Mouse (Mus musculus) liver, adult 2 months (tissue): ENCODE measurements around the gene Lypla2. TPM values are rescaled to one million over a fixed set of nuclear protein-coding genes. Genes with fewer than 3 reads are reported as not detected.

ENCODE experiments used
- DNase-seq: peaks from one replicate; pipeline ENCODE4 v3.0.0-alpha.2; 2011; ENCODE audit warnings: low read depth, low spot score; ENCODE audit errors: extremely low read depth
- H3K27ac ChIP-seq: fragments of 200-500 bp; replicated peaks from 2 replicates; pipeline ENCODE4 v1.5.1; 2012; ENCODE audit warnings: low read depth, mild to moderate bottlenecking, control low read depth, inconsistent platforms, low read length; ENCODE audit not compliant: insufficient read depth
- H3K27me3 ChIP-seq: fragments of 200-500 bp; 2 replicates; pipeline ENCODE4 v1.6.1; 2012; ENCODE audit warnings: mild to moderate bottlenecking, moderate library complexity, low read length, inconsistent platforms; ENCODE audit not compliant: control insufficient read depth, insufficient read depth
- H3K36me3 ChIP-seq: fragments of 200-500 bp; 2 replicates; pipeline ENCODE4 v1.6.1; 2012; ENCODE audit warnings: low read length, inconsistent platforms; ENCODE audit not compliant: control insufficient read depth, insufficient read depth
- H3K4me1 ChIP-seq: fragments of 200-500 bp; 2 replicates; pipeline ENCODE4 v1.6.1; 2011; ENCODE audit warnings: low read length; ENCODE audit not compliant: control insufficient read depth, insufficient read depth
- H3K4me3 ChIP-seq: fragments of 200-500 bp; 2 replicates; pipeline ENCODE4 v1.5.1; 2011; ENCODE audit warnings: low read depth, mild to moderate bottlenecking, control low read depth, low read length, moderate library complexity; ENCODE audit not compliant: insufficient read depth
- H3K79me2 ChIP-seq: fragments of 200-500 bp; 2 replicates; pipeline ENCODE4 v1.6.1; 2012; ENCODE audit warnings: inconsistent platforms, mild to moderate bottlenecking, low read length, moderate library complexity; ENCODE audit not compliant: control insufficient read depth, insufficient read depth
- H3K9ac ChIP-seq: fragments of 200-500 bp; 2 replicates; pipeline ENCODE4 v1.6.1; 2012; ENCODE audit warnings: low read depth, mild to moderate bottlenecking, control low read depth, inconsistent platforms, low read length
- CTCF ChIP-seq: fragments of 200-500 bp; IDR thresholded peaks from 2 replicates; pipeline ENCODE4 v1.5.1; 2011; ENCODE audit warnings: low read depth, low read length, control low read depth
- POLR2A ChIP-seq: fragments of 200-500 bp; IDR thresholded peaks from 2 replicates; pipeline ENCODE4 v1.6.1; 2011; ENCODE audit warnings: low read length, control low read depth; ENCODE audit not compliant: insufficient read depth; ENCODE audit errors: extremely low read depth
- WGBS: fragments of 180-500 bp; shearing (Covaris S2); methylation state at CpG from one replicate; pipeline ENCODE4 v1.1.7; 2018; 5-methylcytosine and 5-hydroxymethylcytosine counted together
- polyA plus RNA-seq: library from polyadenylated mRNA; depleted of rRNA; stranded (reverse); fragments of >200 nt; gene quantifications from 2 replicates; pipeline ENCODE4 v1.2.3, GENCODE M21; 2012
- total RNA-seq: library from RNA; depleted of rRNA; stranded (reverse); fragments of >200 nt; gene quantifications from 2 replicates; pipeline ENCODE4 v1.2.3, GENCODE M21; 2014

The Lypla2 gene
- total and polyA plus RNA-seq, 2 experiments: 21.8 to 116 TPM

- 94% methylated on average over 16 of the region's 16 CpGs for WGBS
- H3K79me2 ChIP-seq: no peaks in the 10 kb centered on the region
- H3K4me1 ChIP-seq: peaks cover 5% of the 10 kb centered on the region
- no peak overlapping the region for H3K4me3 ChIP-seq
- H3K9ac ChIP-seq: no peak overlapping the region
- H3K27me3 ChIP-seq: no peaks in the 10 kb centered on the region
- TF ChIP-seq CTCF (no peak), POLR2A (no peak)
- H3K36me3 ChIP-seq: peaks cover 4% of the 10 kb centered on the region; the same call in 1 of the 2 replicates
- H3K27ac ChIP-seq: no peak overlapping the region
- no peak for DNase-seq
These were observed 6.1 kb downstream of the Lypla2 start for GRCm38 (mm10) chr4:135966283-135966682.

- WGBS: 86% methylated on average over 9 of the region's 9 CpGs
- Histone ChIP-seq H3K27me3 (no peaks in the 10 kb centered on the region), H3K79me2 (no peaks in the 10 kb centered on the region), H3K27ac (peak overlapping the region; percentile 79), H3K36me3 (peaks cover 4% of the 10 kb centered on the region; the same call in 1 of the 2 replicates), H3K4me1 (peaks cover 4% of the 10 kb centered on the region), H3K4me3 (no peak overlapping the region), H3K9ac (no peak overlapping the region; the same call in 1 of the 2 replicates)
- no peak for DNase-seq
- TF ChIP-seq CTCF: no peak
These were observed 7.3 kb downstream of the Lypla2 start for GRCm38 (mm10) chr4:135965113-135965512.

- Histone ChIP-seq H3K27me3 (no peaks in the 10 kb centered on the region), H3K27ac (peak overlapping the region; percentile 79), H3K36me3 (peaks cover 4% of the 10 kb centered on the region; the same call in 1 of the 2 replicates), H3K4me3 (peak overlapping the region; percentile 74), H3K9ac (peak overlapping the region; percentile 73), H3K79me2 (no peaks in the 10 kb centered on the region), H3K4me1 (peaks cover 8% of the 10 kb centered on the region)
- under 1% methylated on average over 12 of the region's 12 CpGs for WGBS
- peak; percentile 94 for DNase-seq
- TF ChIP-seq POLR2A (peak; percentile 64), CTCF (no peak)
These were observed 8.0 kb downstream of the Lypla2 start for GRCm38 (mm10) chr4:135964426-135964825.

- no peaks in the 10 kb centered on the region for H3K27me3 ChIP-seq
- H3K36me3 ChIP-seq: peaks cover 4% of the 10 kb centered on the region; the same call in 1 of the 2 replicates
- under 1% methylated on average over 47 of the region's 56 CpGs for WGBS
- peak; percentile 89 for DNase-seq
- H3K4me3 ChIP-seq: peak within 1 kb of the TSS; percentile 74
- peak within 1 kb of the TSS; percentile 97 for H3K27ac ChIP-seq
- peaks cover 16% of the 10 kb centered on the region for H3K4me1 ChIP-seq
- peak within 1 kb of the TSS; percentile 89 for H3K9ac ChIP-seq
- TF ChIP-seq CTCF: no peak
- TF ChIP-seq POLR2A: peak; percentile 90
- no peaks in the 10 kb centered on the region for H3K79me2 ChIP-seq
These were observed 8.8 kb downstream of the Lypla2 start, which contains the start of gene Gale for GRCm38 (mm10) chr4:135963457-135964193. TSS of gene Gale (plus strand) at chr4:135963727.

- Histone ChIP-seq H3K4me1 (peaks cover 19% of the 10 kb centered on the region), H3K36me3 (peaks cover 4% of the 10 kb centered on the region; the same call in 1 of the 2 replicates)
- 7% methylated on average over 15 of the region's 15 CpGs for WGBS
These were observed 9.5 kb downstream of the Lypla2 start for GRCm38 (mm10) chr4:135962946-135963345.

GRCm38 (mm10) chr4:135962198-135962597 is 10.2 kb downstream of the Lypla2 start:
- no peak overlapping the region for H3K9ac ChIP-seq
- H3K4me3 ChIP-seq: no peak overlapping the region
- peak; percentile 41 for DNase-seq
- H3K4me1 ChIP-seq: peaks cover 24% of the 10 kb centered on the region
- H3K27ac ChIP-seq: no peak overlapping the region
- no peaks in the 10 kb centered on the region for H3K27me3 ChIP-seq
- H3K79me2 ChIP-seq: no peaks in the 10 kb centered on the region
- 61% methylated on average over 7 of the region's 7 CpGs for WGBS
- peaks cover 4% of the 10 kb centered on the region; the same call in 1 of the 2 replicates for H3K36me3 ChIP-seq
- TF ChIP-seq CTCF (no peak), POLR2A (no peak)

More at GRCm38 (mm10) chr4:135962946-135963345, 9.5 kb downstream of the Lypla2 start:
- no peak for DNase-seq
- TF ChIP-seq POLR2A (no peak), CTCF (no peak)
- Histone ChIP-seq H3K27ac (peak overlapping the region; percentile 97), H3K4me3 (peak overlapping the region; percentile 74), H3K27me3 (no peaks in the 10 kb centered on the region), H3K9ac (peak overlapping the region; percentile 89), H3K79me2 (no peaks in the 10 kb centered on the region)
